Mouse (Mus musculus): ENCODE data around the gene Olfr539.

DNA sequence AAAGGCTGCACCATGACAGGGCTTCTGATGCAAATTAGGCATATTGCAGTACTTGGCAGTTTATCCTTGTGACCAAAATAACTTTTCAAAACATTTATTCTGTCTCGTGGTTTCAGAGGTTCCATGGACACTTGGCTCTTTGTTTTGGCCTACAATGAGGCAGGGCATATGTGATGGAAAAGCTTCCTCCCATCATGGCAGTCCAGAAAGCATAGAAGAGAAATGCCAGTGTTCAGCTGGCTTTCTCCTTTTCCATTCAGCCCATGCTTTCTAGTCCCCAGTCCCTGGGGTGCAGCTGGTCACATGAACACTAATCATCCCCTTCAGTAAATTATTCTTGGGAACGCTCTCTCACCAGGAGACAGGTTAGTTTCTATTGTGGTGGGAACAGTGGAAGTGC, 46.6 kb downstream of the Olfr539 start:
- TF ChIP-seq CTCF (IDR thresholded peaks at IDR 0.05; ENCODE audit: low read depth, low read length) (no peak), EP300 (IDR thresholded peaks at IDR 0.05; ENCODE audit: insufficient read depth, low read depth, low read length) (no peak)

All from ES-Bruce4 (cell line).